Mouse (Mus musculus) gastrocnemius, postnatal 25 days (tissue): ENCODE results near the gene Trit1. TPM values are rescaled to one million over a fixed set of nuclear protein-coding genes. Genes with fewer than 3 reads are reported as not detected.
"Not testable (repeated sequence)": the region's sequence is repeated elsewhere in the genome, so short reads cannot be mapped to it uniquely, and the experiment has no call there.

Experiments
- DNase-seq: peaks from one replicate; pipeline ENCODE4 v3.0.0; 2022
- total RNA-seq, 2 experiments: library from RNA; stranded (reverse); gene quantifications; 1 replicate in 1 of 2; 2 replicates in 1 of 2; pipeline ENCODE4 v1.2.3; 2021

Gene Trit1
- total RNA-seq, 2 experiments from 2014 or later, result 6.7 to 7.6 TPM

- DNase-seq, result no peak
Measured at GRCm38 (mm10) chr4:122996618-122997381, 19.6 kb upstream of the Trit1 start.

- DNase-seq, result no peak
Measured at GRCm38 (mm10) chr4:122998537-122999262, 17.7 kb upstream of the Trit1 start.

GRCm38 (mm10) chr4:122999263-122999691 lies 17.1 kb upstream of the Trit1 start:
- no peak for DNase-seq

- DNase-seq, result no peak
Measured at GRCm38 (mm10) chr4:123000130-123000529, 16.3 kb upstream of the Trit1 start.

GRCm38 (mm10) chr4:123000617-123001342 lies 15.6 kb upstream of the Trit1 start:
- DNase-seq, result no peak

- no peak for DNase-seq
Measured at GRCm38 (mm10) chr4:123005054-123005966, 11.1 kb upstream of the Trit1 start.

GRCm38 (mm10) chr4:123012501-123012900 lies 3.9 kb upstream of the Trit1 start:
- DNase-seq, result not testable (repeated sequence)

GRCm38 (mm10) chr4:123013346-123013945 lies 3.0 kb upstream of the Trit1 start:
- DNase-seq, result no peak

- DNase-seq, result no peak
Measured at GRCm38 (mm10) chr4:123013949-123014406, 2.4 kb upstream of the Trit1 start.

- DNase-seq, result no peak
Measured at GRCm38 (mm10) chr4:123014501-123015282, 1.7 kb upstream of the Trit1 start.

- no peak for DNase-seq
Measured at GRCm38 (mm10) chr4:123021591-123021990, 5.2 kb downstream of the Trit1 start.

- no peak for DNase-seq
Measured at GRCm38 (mm10) chr4:123022896-123023295, 6.5 kb downstream of the Trit1 start.

- no peak for DNase-seq
Measured at GRCm38 (mm10) chr4:123025418-123025817, 9.0 kb downstream of the Trit1 start.

- no peak for DNase-seq
Measured at GRCm38 (mm10) chr4:123026161-123026560, 9.8 kb downstream of the Trit1 start.

- no peak for DNase-seq
Measured at GRCm38 (mm10) chr4:123026597-123026996, 10.2 kb downstream of the Trit1 start.

GRCm38 (mm10) chr4:123034841-123035240 lies 18.4 kb downstream of the Trit1 start:
- DNase-seq, result no peak

GRCm38 (mm10) chr4:123035636-123036035 lies 19.2 kb downstream of the Trit1 start:
- DNase-seq, result no peak

- DNase-seq, result no peak
Measured at GRCm38 (mm10) chr4:123036710-123037109, 20.3 kb downstream of the Trit1 start.

GRCm38 (mm10) chr4:123041131-123041530 lies 24.7 kb downstream of the Trit1 start:
- DNase-seq, result no peak

- DNase-seq, result no peak
Measured at GRCm38 (mm10) chr4:123043858-123044257, 27.5 kb downstream of the Trit1 start.
